Mouse (Mus musculus) hindbrain, embryonic 13.5 days (tissue): ENCODE measurements around the gene Scml2. TPM values are rescaled to one million over a fixed set of nuclear protein-coding genes. Genes with fewer than 3 reads are reported as not detected.
A peak's percentile ranks its signal among the peaks of the same experiment; 100 is the strongest.
"Not testable (repeated sequence)": the region's sequence is repeated elsewhere in the genome, so short reads cannot be mapped to it uniquely, and the experiment has no call there.

Experiments
- ATAC-seq: fragments of 200-750 bp; cut with Nextera tagmentation; 2 replicates; pipeline ENCODE4 v1.8.0; 2017; ENCODE audit warnings: moderate TSS enrichment; ENCODE audit not compliant: low FRiP score
- H3K27ac ChIP-seq: fragments of 300-500 bp; sonication (generic); 2 replicates; pipeline ENCODE4 v1.5.1; 2015; ENCODE audit warnings: inconsistent platforms, mild to moderate bottlenecking, moderate library complexity
- H3K27me3 ChIP-seq: fragments of 300-500 bp; sonication (generic); 2 replicates; pipeline ENCODE4 v1.6.1; 2015; ENCODE audit warnings: mild to moderate bottlenecking, inconsistent platforms
- H3K36me3 ChIP-seq: fragments of 300-500 bp; sonication (generic); 2 replicates; pipeline ENCODE4 v1.6.1; 2015; ENCODE audit warnings: mild to moderate bottlenecking, inconsistent platforms
- H3K4me1 ChIP-seq: fragments of 300-500 bp; sonication (generic); replicated peaks from 2 replicates; pipeline ENCODE4 v1.6.1; 2015; ENCODE audit warnings: inconsistent platforms
- H3K4me2 ChIP-seq: fragments of 300-500 bp; sonication (generic); 2 replicates; pipeline ENCODE4 v1.6.1; 2015; ENCODE audit warnings: inconsistent platforms, mild to moderate bottlenecking, moderate library complexity
- H3K4me3 ChIP-seq: fragments of 300-500 bp; sonication (generic); 2 replicates; pipeline ENCODE4 v1.5.1; 2015; ENCODE audit warnings: mild to moderate bottlenecking, inconsistent platforms
- H3K9ac ChIP-seq: fragments of 300-500 bp; sonication (generic); 2 replicates; pipeline ENCODE4 v1.6.1; 2015; ENCODE audit warnings: mild to moderate bottlenecking, inconsistent platforms
- H3K9me3 ChIP-seq: fragments of 300-500 bp; sonication (generic); 2 replicates; pipeline ENCODE4 v1.6.1; 2016; ENCODE audit warnings: inconsistent platforms
- WGBS: fragments of 180-500 bp; shearing (Covaris S2); methylation state at CpG from one replicate; pipeline ENCODE4 v1.1.7; 2015; 5-methylcytosine and 5-hydroxymethylcytosine counted together
- polyA plus RNA-seq: library from polyadenylated mRNA; unstranded; fragments of >200 nt; fragmentation: Nextera tagmentation; extraction: Ambion mirVana; gene quantifications from 2 replicates; pipeline ENCODE4 v1.2.1, GENCODE M21; 2015

Gene Scml2
- 1.7 and 2.1 TPM in 2 replicates for polyA plus RNA-seq

GRCm38 (mm10) chrX:161116893-161117292, at the start of gene Scml2:
Scml2 (plus strand) TSS chrX:161117193.
- not testable (repeated sequence) for H3K4me1 ChIP-seq, H3K9me3 ChIP-seq, H3K27me3 ChIP-seq, H3K27ac ChIP-seq, H3K4me2 ChIP-seq, H3K9ac ChIP-seq, H3K4me3 ChIP-seq, ATAC-seq, H3K36me3 ChIP-seq
- 92% methylated on average over 4 of the region's 14 CpGs for WGBS

GRCm38 (mm10) chrX:161075576-161075975, 41.4 kb upstream of the Scml2 start:
- H3K4me2 ChIP-seq, H3K27ac ChIP-seq, H3K9ac ChIP-seq, H3K4me3 ChIP-seq, H3K9me3 ChIP-seq, ATAC-seq, H3K36me3 ChIP-seq, H3K27me3 ChIP-seq, H3K4me1 ChIP-seq: not testable (repeated sequence)
- WGBS = 87% methylated on average over 6 of the region's 6 CpGs

GRCm38 (mm10) chrX:161162314-161163068, 45.5 kb downstream of the Scml2 start:
- H3K27ac ChIP-seq = no peak overlapping the region

GRCm38 (mm10) chrX:161163069-161163416, 46.0 kb downstream of the Scml2 start:
- H3K27me3 ChIP-seq = peaks cover 16% of the 10 kb centered on the region; the same call in 1 of the 2 replicates
- H3K4me1 ChIP-seq = no peaks in the 10 kb centered on the region
- H3K9me3 ChIP-seq = no peaks in the 10 kb centered on the region
- no peaks in the 10 kb centered on the region for H3K36me3 ChIP-seq
- WGBS = 26% methylated on average over 6 of the region's 6 CpGs
- H3K27ac ChIP-seq = no peak overlapping the region
- peak overlapping the region; percentile 56 for H3K4me3 ChIP-seq
- ATAC-seq = peak; percentile 88
- peak overlapping the region; percentile 65 for H3K4me2 ChIP-seq
- peak overlapping the region; percentile 69 for H3K9ac ChIP-seq

More at GRCm38 (mm10) chrX:161162314-161163068, 45.5 kb downstream of the Scml2 start:
- Histone ChIP-seq H3K4me1 (no peaks in the 10 kb centered on the region), H3K36me3 (no peaks in the 10 kb centered on the region), H3K27me3 (peaks cover 16% of the 10 kb centered on the region; the same call in 1 of the 2 replicates), H3K4me2 (peak overlapping the region; percentile 65), H3K9me3 (no peaks in the 10 kb centered on the region), H3K4me3 (peak overlapping the region; percentile 56), H3K9ac (peak overlapping the region; percentile 69)
- ATAC-seq = peak; percentile 99
- WGBS = 17% methylated on average over 22 of the region's 22 CpGs

GRCm38 (mm10) chrX:161287156-161287555, 170.2 kb downstream of the Scml2 start, which contains the start of gene Gm15262:
Gm15262 (plus strand) TSS chrX:161287456.
- not testable (repeated sequence) for H3K36me3 ChIP-seq, H3K4me3 ChIP-seq, ATAC-seq, H3K9me3 ChIP-seq, H3K27me3 ChIP-seq, H3K27ac ChIP-seq, H3K9ac ChIP-seq, H3K4me1 ChIP-seq, H3K4me2 ChIP-seq
- WGBS = 79% methylated on average over 2 of the region's 2 CpGs

Other genes starting within 250 kb of the Scml2 start
- 0.08 TPM in 1 of 2 replicates, not detected in the other for gene Gja6, start 210.1 kb upstream of the Scml2 start, polyA plus RNA-seq
- gene Cdkl5, start 122.5 kb upstream of the Scml2 start, polyA plus RNA-seq = 3.5 TPM in 2 replicates
- not detected in 2 replicates for gene Gm15262, start 170.3 kb downstream of the Scml2 start, polyA plus RNA-seq